ENCODE assay signal across 9 mouse cellular contexts in the genomic region with DNA sequence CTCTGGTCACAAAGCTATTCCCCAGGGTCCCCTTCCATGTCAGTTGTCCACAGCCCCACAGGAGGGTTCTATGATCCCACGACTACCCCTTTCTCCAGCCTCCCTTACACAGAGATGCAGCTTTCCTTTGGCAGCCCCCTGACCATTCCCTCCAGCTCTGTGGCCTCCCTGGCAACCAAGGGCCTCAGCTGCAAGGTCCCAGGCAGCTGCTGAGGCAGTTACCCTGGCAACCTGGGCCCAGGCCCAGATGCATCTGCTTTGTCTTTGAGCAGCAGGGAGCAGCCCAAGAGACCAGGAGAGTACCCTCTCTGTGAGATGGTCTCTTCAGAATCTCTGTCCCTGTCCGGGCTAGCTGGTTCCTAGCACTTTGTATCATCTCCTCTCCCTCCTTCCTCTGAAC.
DNase-seq lines count a peak whose midpoint lies in the region; ATAC-seq lines count a peak whose summit lies in the region.
"Had no signal": no experiment of that assay in that cellular context is flagged by ENCODE, and none has a peak within 500 bp of the region (broad histone marks: within the 10 kb centered on the region; RNA-seq: fewer than 3 reads in every experiment).

No protein-coding gene starts in this region.

- ATAC-seq in heart, embryonic 11.5 days (replicated peaks; ENCODE audit: insufficient number of reproducible peaks, low FRiP score, low TSS enrichment), result no peak
- no peak for ATAC-seq in megakaryocyte-erythroid progenitor cell, adult 5-6 weeks (replicated peaks; ENCODE audit: low FRiP score, low TSS enrichment, poor library complexity, severe bottlenecking)

- DNase-seq in heart, postnatal 14 days, result peak; percentile 22 to 24
- peak; percentile 43 to 69 for DNase-seq in frontal cortex, postnatal 36 days (ENCODE audit: low spot score in 2 of 2)
- peak; percentile 86 for DNase-seq in mesoderm, embryonic 11.5 days (ENCODE audit: low read depth, low spot score)
- peak; percentile 62 for DNase-seq in right cerebral cortex, postnatal 4 days
- no peak for DNase-seq in adrenal gland, postnatal 36 days
- DNase-seq in kidney, adult 8-10 months, result no peak

- no peaks in the 10 kb centered on the region for H3K9me3 ChIP-seq in heart, embryonic 11.5 days (replicated peaks; ENCODE audit: control insufficient read depth, low read length)
- H3K9me3 ChIP-seq: megakaryocyte, embryonic 14.5 days had no signal

- intact Hi-C loops in heart, postnatal 14 days (cut with DNase I), result no loop called here

- no peak overlapping the region for H3K9ac ChIP-seq in heart, embryonic 11.5 days (ENCODE audit: low read depth, low read length)

- no peak overlapping the region for H3K4me2 ChIP-seq in heart, embryonic 11.5 days

- H3K27me3 ChIP-seq in heart, embryonic 11.5 days (ENCODE audit: control insufficient read depth, insufficient read depth, low read length), result no peaks in the 10 kb centered on the region
- H3K27me3 ChIP-seq: megakaryocyte, embryonic 14.5 days had no signal

- WGBS in heart, embryonic 11.5 days (ENCODE audit: insufficient replicate concordance), result 62% methylated on average over 2 of the region's 2 CpGs

- no peaks in the 10 kb centered on the region for H3K36me3 ChIP-seq in heart, embryonic 11.5 days (ENCODE audit: control insufficient read depth, insufficient read depth, low read length)

- no peak overlapping the region for H3K27ac ChIP-seq in heart, embryonic 11.5 days (ENCODE audit: low read depth, low read length)

- no peak overlapping the region for H3K4me3 ChIP-seq in heart, embryonic 11.5 days (ENCODE audit: low read depth, low read length)
- H3K4me3 ChIP-seq: megakaryocyte, embryonic 14.5 days had no signal

- no peaks in the 10 kb centered on the region for H3K4me1 ChIP-seq in heart, embryonic 11.5 days (ENCODE audit: control insufficient read depth, insufficient read depth, low read length)

Comparison
In these comparisons a context has a peak if more than half of its experiments do, and no peak if none do; other contexts are left out.
1. DNase-seq: peak in heart, postnatal 14 days (2 of 2), frontal cortex, postnatal 36 days (2 of 2), mesoderm, embryonic 11.5 days (single experiment) and right cerebral cortex, postnatal 4 days (single experiment); none in adrenal gland, postnatal 36 days (0 of 2) and kidney, adult 8-10 months (0 of 2).